12 mouse cellular contexts compared by ENCODE assay signal in the genomic region with DNA sequence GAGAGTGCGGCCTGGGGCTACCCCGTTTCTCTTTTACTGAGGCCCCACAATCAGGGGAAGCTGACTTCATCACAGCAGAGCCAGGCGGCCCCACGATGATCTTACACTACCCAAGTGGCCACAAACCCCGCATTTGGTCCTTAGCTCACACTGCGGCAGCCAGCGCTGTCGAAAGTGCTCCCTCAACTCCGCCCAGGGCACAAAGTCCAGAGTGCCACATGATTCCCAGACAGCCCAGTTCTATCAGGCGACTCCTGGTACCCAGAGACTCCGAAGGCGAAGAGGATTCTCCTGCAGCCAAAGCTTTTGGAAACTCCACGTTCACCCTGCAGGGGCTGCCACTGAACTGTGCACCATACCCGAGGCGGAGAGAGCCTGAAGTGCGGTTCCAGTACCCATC. TPM values are rescaled to one million over a fixed set of nuclear protein-coding genes. Genes with fewer than 3 reads are reported as not detected.
A peak's percentile ranks its signal among the peaks of the same experiment; 100 is the strongest.
DNase-seq lines count a peak whose midpoint lies in the region; ATAC-seq lines count a peak whose summit lies in the region.
"Had no signal": no experiment of that assay in that cellular context is flagged by ENCODE, and none has a peak within 500 bp of the region (broad histone marks: within the 10 kb centered on the region; RNA-seq: fewer than 3 reads in every experiment).

No protein-coding gene starts in this region.

- no peak overlapping the region for H3K27ac ChIP-seq in heart, embryonic 12.5 days (ENCODE audit: poor library complexity, severe bottlenecking)
- H3K27ac ChIP-seq in hindbrain, embryonic 11.5 days (ENCODE audit: low read depth, low read length): no peak overlapping the region
- no peak overlapping the region for H3K27ac ChIP-seq in neural tube, embryonic 11.5 days (ENCODE audit: low read depth, low read length)

- no peaks in the 10 kb centered on the region for H3K9me3 ChIP-seq in heart, embryonic 12.5 days (replicated peaks)
- no peaks in the 10 kb centered on the region for H3K9me3 ChIP-seq in hindbrain, embryonic 11.5 days (ENCODE audit: control insufficient read depth, low read length)
- no peaks in the 10 kb centered on the region for H3K9me3 ChIP-seq in neural tube, embryonic 11.5 days (ENCODE audit: control insufficient read depth, low read length)

- peak overlapping the region; percentile 64 for H3K4me2 ChIP-seq in heart, embryonic 12.5 days
- H3K4me2 ChIP-seq in hindbrain, embryonic 11.5 days (replicated peaks; ENCODE audit: low read depth, low read length): peak overlapping the region; percentile 12; the same call in 1 of the 2 replicates
- H3K4me2 ChIP-seq in neural tube, embryonic 11.5 days (ENCODE audit: low read depth): peak overlapping the region; percentile 16

- ATAC-seq in heart, embryonic 12.5 days (ENCODE audit: insufficient number of reproducible peaks, low FRiP score): no peak
- ATAC-seq in hindbrain, embryonic 11.5 days (ENCODE audit: low FRiP score): no peak
- no peak for ATAC-seq in neural tube, embryonic 11.5 days (ENCODE audit: insufficient read depth, low FRiP score, low TSS enrichment)

- H3K36me3 ChIP-seq in heart, embryonic 12.5 days: no peaks in the 10 kb centered on the region
- no peaks in the 10 kb centered on the region for H3K36me3 ChIP-seq in hindbrain, embryonic 11.5 days (ENCODE audit: control insufficient read depth, insufficient read depth, low read length)
- no peaks in the 10 kb centered on the region for H3K36me3 ChIP-seq in neural tube, embryonic 11.5 days (ENCODE audit: control insufficient read depth, insufficient read depth, low read length)

- no peak overlapping the region for H3K9ac ChIP-seq in heart, embryonic 12.5 days
- H3K9ac ChIP-seq in hindbrain, embryonic 11.5 days (ENCODE audit: low read depth, low read length): no peak overlapping the region
- H3K9ac ChIP-seq in neural tube, embryonic 11.5 days (ENCODE audit: low read length): no peak overlapping the region

- 11% methylated on average over 16 of the region's 16 CpGs for WGBS in heart, embryonic 12.5 days
- 12% methylated on average over 16 of the region's 16 CpGs for WGBS in hindbrain, embryonic 11.5 days
- WGBS in neural tube, embryonic 11.5 days: 8% methylated on average over 16 of the region's 16 CpGs

- peaks cover 22% of the 10 kb centered on the region for H3K4me1 ChIP-seq in heart, embryonic 12.5 days (replicated peaks)
- no peaks in the 10 kb centered on the region for H3K4me1 ChIP-seq in hindbrain, embryonic 11.5 days (replicated peaks; ENCODE audit: control insufficient read depth, insufficient read depth, low read length)
- peaks cover 9% of the 10 kb centered on the region for H3K4me1 ChIP-seq in neural tube, embryonic 11.5 days (ENCODE audit: control insufficient read depth, insufficient read depth, low read length)

- no peak for DNase-seq in heart, adult 9 months (ENCODE audit: low spot score in 2 of 2)
- peak; percentile 46 for DNase-seq in hindbrain, embryonic 11.5 days (ENCODE audit: low spot score)
- peak; percentile 58 to 63 for DNase-seq in kidney, postnatal 25 days
- DNase-seq in neural tube, embryonic 11.5 days (ENCODE audit: low spot score): peak; percentile 23
- no peak for DNase-seq in cerebellum, adult 11-12 months
- no peak for DNase-seq in adrenal gland, adult (ENCODE audit: inconsistent age in 2 of 2, low spot score in 1 of 2)
- DNase-seq in gastrocnemius, postnatal 10 days: no peak
- DNase-seq: lung, adult 18-20 months; right cerebral cortex, adult 18-20 months had no signal

- peak overlapping the region; percentile 19 for H3K4me3 ChIP-seq in heart, embryonic 12.5 days
- H3K4me3 ChIP-seq in hindbrain, embryonic 11.5 days (ENCODE audit: low read depth, low read length): no peak overlapping the region
- H3K4me3 ChIP-seq in neural tube, embryonic 11.5 days (ENCODE audit: low read depth, low read length): no peak overlapping the region; the same call in 1 of the 2 replicates

- H3K27me3 ChIP-seq in heart, embryonic 12.5 days (replicated peaks): peaks cover 87% of the 10 kb centered on the region
- H3K27me3 ChIP-seq in hindbrain, embryonic 11.5 days (ENCODE audit: control insufficient read depth, insufficient read depth, low read length): peaks cover 47% of the 10 kb centered on the region
- H3K27me3 ChIP-seq in neural tube, embryonic 11.5 days (ENCODE audit: control insufficient read depth, insufficient read depth, low read length): peaks cover 58% of the 10 kb centered on the region

RNA-seq across cellular contexts. Expression of a gene that starts 4.3 kb away (rescaled TPM):
- 3.1 and 3.8 TPM in 2 replicates for polyA plus RNA-seq in heart, embryonic 12.5 days (2016; fragmentation: Nextera tagmentation; extraction: Ambion mirVana)
- polyA plus RNA-seq in hindbrain, embryonic 11.5 days (2014; fragmentation: Nextera tagmentation; extraction: Ambion mirVana): 0.69 and 0.71 TPM in 2 replicates
- polyA plus RNA-seq in neural tube, embryonic 11.5 days (2014; fragmentation: Nextera tagmentation; extraction: Ambion mirVana): 2.0 and 2.3 TPM in 2 replicates
- total RNA-seq in gastrocnemius, postnatal 10 days (2021): under 1 TPM in 1 of 2 experiments, not detected in 1; 0.07 TPM
- total RNA-seq: gastrocnemius, adult 18-20 months had no signal
- polyA plus RNA-seq: C2C12 had no signal

Comparison
In these comparisons a context has a peak if more than half of its experiments do, and no peak if none do; other contexts are left out.
1. H3K4me2 ChIP-seq: peak in every context shown above with its lines; median percentile 64 in heart, embryonic 12.5 days; 16 in neural tube, embryonic 11.5 days; 12 in hindbrain, embryonic 11.5 days.
2. DNase-seq: peak in hindbrain, embryonic 11.5 days (single experiment), kidney, postnatal 25 days (2 of 2) and neural tube, embryonic 11.5 days (single experiment); none in heart, adult 9 months (0 of 2), cerebellum, adult 11-12 months (single experiment), adrenal gland, adult (0 of 2) and gastrocnemius, postnatal 10 days (single experiment).